9 mouse cellular contexts compared by ENCODE assay signal in genomic region chr8:122442781-122443180, GRCm38 (mm10). TPM values are rescaled to one million over a fixed set of nuclear protein-coding genes. Genes with fewer than 3 reads are reported as not detected.
DNase-seq lines count a peak whose midpoint lies in the region; ATAC-seq and TF ChIP-seq lines count a peak whose summit lies in the region.
"Had no signal": no experiment of that assay in that cellular context is flagged by ENCODE, and none has a peak within 500 bp of the region (broad histone marks: within the 10 kb centered on the region; RNA-seq: fewer than 3 reads in every experiment).

No protein-coding gene starts in this region.

- ATAC-seq in liver, embryonic 13.5 days (ENCODE audit: low read depth) = no peak

- peak overlapping the region; percentile 94 for H3K27ac ChIP-seq in gastrocnemius, adult 2 months
- H3K27ac ChIP-seq in forebrain, embryonic 10.5 days = peak overlapping the region; percentile 94
- peak overlapping the region; percentile 70 for H3K27ac ChIP-seq in liver, embryonic 13.5 days

- no peak for TF ChIP-seq CTCF in gastrocnemius, adult 2 months (IDR thresholded peaks at IDR 0.05)

- no peaks in the 10 kb centered on the region for H3K27me3 ChIP-seq in forebrain, embryonic 10.5 days (ENCODE audit: poor library complexity, severe bottlenecking)
- H3K27me3 ChIP-seq in liver, embryonic 13.5 days = peaks cover 8% of the 10 kb centered on the region; the same call in 1 of the 2 replicates

- H3K4me3 ChIP-seq in gastrocnemius, adult 2 months = peak overlapping the region; percentile 82
- peak overlapping the region; percentile 71 for H3K4me3 ChIP-seq in forebrain, embryonic 10.5 days
- H3K4me3 ChIP-seq in liver, embryonic 13.5 days (replicated peaks) = peak overlapping the region; percentile 66

- 1% methylated on average over 12 of the region's 12 CpGs for WGBS in forebrain, embryonic 10.5 days
- WGBS in liver, embryonic 13.5 days (ENCODE audit: insufficient replicate concordance) = 5% methylated on average over 12 of the region's 12 CpGs

- intact Hi-C loops in gastrocnemius, adult 2 months (cut with DNase I) = loop anchor here (5.0 kb wide), 1 partner anchor 170 kb away; no protein-coding TSS in a partner anchor

- H3K4me2 ChIP-seq in liver, embryonic 13.5 days = peak overlapping the region; percentile 99

- peaks cover 27% of the 10 kb centered on the region for H3K36me3 ChIP-seq in forebrain, embryonic 10.5 days (replicated peaks)
- peaks cover 20% of the 10 kb centered on the region for H3K36me3 ChIP-seq in liver, embryonic 13.5 days

- no peak for DNase-seq in gastrocnemius, adult 2 months
- DNase-seq in gastrocnemius, postnatal 4 days (ENCODE audit: low spot score in 2 of 2) = no peak
- peak; percentile 25 for DNase-seq in CD4-positive helper T cell, adult 2 months (ENCODE audit: low read depth, low spot score)
- no peak for DNase-seq in forebrain, embryonic 10.5 days (ENCODE audit: extremely low spot score, low spot score)
- DNase-seq in liver, embryonic 13.5 days = no peak
- DNase-seq in gastrocnemius, adult 18-20 months (ENCODE audit: low spot score) = no peak
- DNase-seq in gastrocnemius, adult 8-10 months (ENCODE audit: low spot score in 2 of 2) = no peak
- DNase-seq in adipocyte (ENCODE audit: low spot score) = no peak

- H3K9me3 ChIP-seq in forebrain, embryonic 10.5 days = no peaks in the 10 kb centered on the region
- no peaks in the 10 kb centered on the region for H3K9me3 ChIP-seq in liver, embryonic 13.5 days (replicated peaks)

- H3K9ac ChIP-seq in liver, embryonic 13.5 days = peak overlapping the region; percentile 81

- H3K4me1 ChIP-seq in forebrain, embryonic 10.5 days = peaks cover 33% of the 10 kb centered on the region
- H3K4me1 ChIP-seq in liver, embryonic 13.5 days (replicated peaks) = peaks cover 49% of the 10 kb centered on the region

RNA-seq across cellular contexts. Expression of gene Mvd, which starts 0.4 kb away (rescaled TPM):
- total RNA-seq in gastrocnemius, adult 2 months (2021) = 1 to 10 TPM; 5.1 to 6.4 TPM
- 10 to 100 TPM; 14.7 to 18.4 TPM for total RNA-seq in gastrocnemius, postnatal 4 days (2021)
- 52.1 and 54.2 TPM in 2 replicates for polyA plus RNA-seq in forebrain, embryonic 10.5 days (2016; fragmentation: Nextera tagmentation; extraction: Ambion mirVana)
- 23.7 and 26.0 TPM in 2 replicates for polyA plus RNA-seq in liver, embryonic 13.5 days (2015; fragmentation: Nextera tagmentation; extraction: Ambion mirVana)
- 1 to 10 TPM; 3.9 to 5.6 TPM for total RNA-seq in gastrocnemius, adult 18-20 months (2021)
- total RNA-seq in gastrocnemius, adult 8-10 months (2022) = 1 to 10 TPM; 3.4 to 5.5 (median 4.8) TPM

RNA-seq across cellular contexts. Expression of gene Cyba, which starts 10.1 kb away (rescaled TPM):
- 1 to 10 TPM; 6.7 to 7.7 TPM for total RNA-seq in gastrocnemius, adult 2 months (2021)
- 10 to 100 TPM; 51.7 to 64.2 TPM for total RNA-seq in gastrocnemius, postnatal 4 days (2021)
- 70.0 and 75.7 TPM in 2 replicates for polyA plus RNA-seq in forebrain, embryonic 10.5 days (2016; fragmentation: Nextera tagmentation; extraction: Ambion mirVana)
- polyA plus RNA-seq in liver, embryonic 13.5 days (2015; fragmentation: Nextera tagmentation; extraction: Ambion mirVana) = 133 and 153 TPM in 2 replicates
- 1 to 10 TPM; 4.5 to 8.6 TPM for total RNA-seq in gastrocnemius, adult 18-20 months (2021)
- total RNA-seq in gastrocnemius, adult 8-10 months (2022) = 1 to 10 TPM; 3.8 to 8.6 (median 5.7) TPM

RNA-seq across cellular contexts. Expression of gene Snai3, which starts 17.8 kb away (rescaled TPM):
- total RNA-seq in gastrocnemius, adult 2 months (2021) = 10 to 100 TPM; 11.3 TPM
- total RNA-seq in gastrocnemius, postnatal 4 days (2021) = 1 to 10 TPM; 4.9 to 7.7 TPM
- 0.18 and 0.22 TPM in 2 replicates for polyA plus RNA-seq in forebrain, embryonic 10.5 days (2016; fragmentation: Nextera tagmentation; extraction: Ambion mirVana)
- 0.20 and 0.31 TPM in 2 replicates for polyA plus RNA-seq in liver, embryonic 13.5 days (2015; fragmentation: Nextera tagmentation; extraction: Ambion mirVana)
- total RNA-seq in gastrocnemius, adult 18-20 months (2021) = 10 to 100 TPM in 1 of 2 experiments, 1 to 10 TPM in 1; 5.7 to 14.7 TPM
- total RNA-seq in gastrocnemius, adult 8-10 months (2022) = 10 to 100 TPM in 3 of 4 experiments, 1 to 10 TPM in 1; 8.9 to 15.4 (median 13.7) TPM
- total RNA-seq: hematopoietic stem cell, adult 5-6 weeks had no signal

RNA-seq across cellular contexts. Expression of gene Il17c, which starts 21.0 kb away (rescaled TPM):
- not detected for total RNA-seq in gastrocnemius, adult 2 months (2021)
- not detected for total RNA-seq in gastrocnemius, postnatal 4 days (2021)
- polyA plus RNA-seq in forebrain, embryonic 10.5 days (2016; fragmentation: Nextera tagmentation; extraction: Ambion mirVana) = 0.21 TPM in 1 of 2 replicates, not detected in the other
- not detected in 2 replicates for polyA plus RNA-seq in liver, embryonic 13.5 days (2015; fragmentation: Nextera tagmentation; extraction: Ambion mirVana)
- total RNA-seq in gastrocnemius, adult 18-20 months (2021) = not detected
- total RNA-seq in gastrocnemius, adult 8-10 months (2022) = not detected
- total RNA-seq: hematopoietic stem cell, adult 5-6 weeks had no signal

RNA-seq across cellular contexts. Expression of gene Rnf166, which starts 33.1 kb away (rescaled TPM):
- 10 to 100 TPM; 30.4 to 32.6 TPM for total RNA-seq in gastrocnemius, adult 2 months (2021)
- total RNA-seq in gastrocnemius, postnatal 4 days (2021) = 10 to 100 TPM; 36.9 to 40.1 TPM
- polyA plus RNA-seq in forebrain, embryonic 10.5 days (2016; fragmentation: Nextera tagmentation; extraction: Ambion mirVana) = 31.0 and 33.0 TPM in 2 replicates
- polyA plus RNA-seq in liver, embryonic 13.5 days (2015; fragmentation: Nextera tagmentation; extraction: Ambion mirVana) = 12.2 and 13.7 TPM in 2 replicates
- 10 to 100 TPM; 35.0 to 37.7 TPM for total RNA-seq in gastrocnemius, adult 18-20 months (2021)
- total RNA-seq in gastrocnemius, adult 8-10 months (2022) = 10 to 100 TPM; 29.9 to 37.5 (median 32.4) TPM

Comparison
In these comparisons a context has a peak if more than half of its experiments do, and no peak if none do; other contexts are left out.
1. RNA of gene Cyba, which starts 10.1 kb away (total RNA-seq): 51.7 to 64.2 TPM in gastrocnemius, postnatal 4 days; 4.5 to 8.6 TPM in gastrocnemius, adult 18-20 months, 6.7 to 7.7 TPM in gastrocnemius, adult 2 months and 3.8 to 8.6 TPM in gastrocnemius, adult 8-10 months; every median in the first group is over 4 times any median in the second.
2. Peak in every context shown above with its lines, with median percentiles within 50 percentile points of each other: H3K27ac ChIP-seq and H3K4me3 ChIP-seq.